Mouse (Mus musculus): ENCODE measurements around the gene Ankfy1. TPM values are rescaled to one million over a fixed set of nuclear protein-coding genes. Genes with fewer than 3 reads are reported as not detected.

Ankfy1 gene
- polyA plus RNA-seq, 1 experiment from 2014 or later, result 26.9 TPM

- no peak for DNase-seq (ENCODE audit: low spot score)
- no peaks in the 10 kb centered on the region for H3K36me3 ChIP-seq (ENCODE audit: control insufficient read depth, insufficient read depth, low read length)
- H3K4me3 ChIP-seq (ENCODE audit: low read depth, low read length), result no peak overlapping the region
- H3K9ac ChIP-seq (ENCODE audit: low read length), result no peak overlapping the region
- 86% methylated on average over 7 of the region's 7 CpGs for WGBS
- H3K27ac ChIP-seq (replicated peaks; ENCODE audit: low read depth, low read length), result no peak overlapping the region
- H3K9me3 ChIP-seq (ENCODE audit: control insufficient read depth, low read length), result no peaks in the 10 kb centered on the region
- H3K27me3 ChIP-seq (ENCODE audit: control insufficient read depth, insufficient read depth, low read length), result no peaks in the 10 kb centered on the region
- no peak overlapping the region for H3K4me2 ChIP-seq (ENCODE audit: low read depth, severe bottlenecking)
- H3K4me1 ChIP-seq (ENCODE audit: control insufficient read depth, insufficient read depth, low read length), result no peaks in the 10 kb centered on the region
- no peak for ATAC-seq (ENCODE audit: insufficient number of reproducible peaks, low FRiP score, low TSS enrichment, low read depth)
These were observed 128.3 kb downstream of the Ankfy1 start for GRCm38 (mm10) chr11:72818067-72818466.

GRCm38 (mm10) chr11:72821041-72821440 lies 131.2 kb downstream of the Ankfy1 start:
- Histone ChIP-seq H3K27me3 (ENCODE audit: control insufficient read depth, insufficient read depth, low read length) (no peaks in the 10 kb centered on the region), H3K9ac (ENCODE audit: low read length) (no peak overlapping the region), H3K4me2 (ENCODE audit: low read depth, severe bottlenecking) (no peak overlapping the region), H3K4me3 (ENCODE audit: low read depth, low read length) (no peak overlapping the region), H3K36me3 (ENCODE audit: control insufficient read depth, insufficient read depth, low read length) (peaks cover 4% of the 10 kb centered on the region), H3K4me1 (ENCODE audit: control insufficient read depth, insufficient read depth, low read length) (no peaks in the 10 kb centered on the region), H3K27ac (replicated peaks; ENCODE audit: low read depth, low read length) (no peak overlapping the region), H3K9me3 (ENCODE audit: control insufficient read depth, low read length) (no peaks in the 10 kb centered on the region)
- ATAC-seq (ENCODE audit: insufficient number of reproducible peaks, low FRiP score, low TSS enrichment, low read depth) (no peak), DNase-seq (ENCODE audit: low spot score) (no peak)
- WGBS, result 95% methylated on average over 7 of the region's 7 CpGs

Small RNA genes within 50 kb of the gene (microRNA-seq; reads per million reads assigned to microRNA genes)
- gene Gm25678, result not detected

Other genes starting within 250 kb of the Ankfy1 start
- 175 and 192 TPM in 2 replicates for gene Mybbp1a, start 248.7 kb upstream of the Ankfy1 start, polyA plus RNA-seq (2014; fragmentation: Nextera tagmentation; extraction: Ambion mirVana)
- 1.9 and 2.1 TPM in 2 replicates for gene Spns2, start 200.1 kb upstream of the Ankfy1 start, polyA plus RNA-seq (2014; fragmentation: Nextera tagmentation; extraction: Ambion mirVana)
- gene Spns3, start 139.5 kb upstream of the Ankfy1 start, polyA plus RNA-seq (2014; fragmentation: Nextera tagmentation; extraction: Ambion mirVana), result 0.07 TPM in 1 of 2 replicates, not detected in the other
- gene Ube2g1, start 82.7 kb upstream of the Ankfy1 start, polyA plus RNA-seq (2014; fragmentation: Nextera tagmentation; extraction: Ambion mirVana), result 94.7 and 96.3 TPM in 2 replicates
- gene Cyb5d2, start 106.1 kb downstream of the Ankfy1 start, polyA plus RNA-seq (2014; fragmentation: Nextera tagmentation; extraction: Ambion mirVana), result 3.7 and 5.1 TPM in 2 replicates
- gene Zzef1, start 106.2 kb downstream of the Ankfy1 start, polyA plus RNA-seq (2014; fragmentation: Nextera tagmentation; extraction: Ambion mirVana), result 7.2 and 7.7 TPM in 2 replicates